Mouse (Mus musculus) kidney, adult 2 months (tissue): Measurements from ENCODE around the gene Sf3a2. TPM values are rescaled to one million over a fixed set of nuclear protein-coding genes. Genes with fewer than 3 reads are reported as not detected.
A peak's percentile ranks its signal among the peaks of the same experiment; 100 is the strongest.

ENCODE experiments used
- DNase-seq: peaks from one replicate; pipeline ENCODE4 v3.0.0; 2021
- H3K27ac ChIP-seq: fragments of 200-500 bp; 2 replicates; pipeline ENCODE4 v1.5.1; 2012; ENCODE audit warnings: low read depth, low read length, control low read depth, inconsistent platforms; ENCODE audit not compliant: insufficient read depth
- H3K27me3 ChIP-seq: fragments of 200-500 bp; replicated peaks from 2 replicates; pipeline ENCODE4 v1.6.1; 2012; ENCODE audit warnings: mild to moderate bottlenecking, moderate library complexity, low read length, inconsistent platforms; ENCODE audit not compliant: control insufficient read depth, insufficient read depth
- H3K36me3 ChIP-seq: fragments of 200-500 bp; 2 replicates; pipeline ENCODE4 v1.6.1; 2012; ENCODE audit warnings: mild to moderate bottlenecking, moderate library complexity, low read length, inconsistent platforms; ENCODE audit not compliant: control insufficient read depth, insufficient read depth
- H3K4me1 ChIP-seq: fragments of 200-500 bp; 2 replicates; pipeline ENCODE4 v1.6.1; 2011; ENCODE audit warnings: low read length; ENCODE audit not compliant: control insufficient read depth, insufficient read depth
- H3K4me3 ChIP-seq: fragments of 200-500 bp; 2 replicates; pipeline ENCODE4 v1.5.1; 2011; ENCODE audit warnings: mild to moderate bottlenecking, low read depth, low read length, control low read depth; ENCODE audit not compliant: insufficient read depth
- CTCF ChIP-seq: fragments of 200-500 bp; conservative IDR thresholded peaks from 2 replicates; pipeline ENCODE4 v1.5.1; 2011; ENCODE audit warnings: low read depth, mild to moderate bottlenecking, control low read depth, low read length, moderate library complexity, mixed read lengths; ENCODE audit not compliant: insufficient read depth, insufficient read length
- POLR2A ChIP-seq: fragments of 200-500 bp; IDR thresholded peaks from one replicate; pipeline ENCODE4 v1.6.1; 2011; ENCODE audit warnings: low read depth, low read length, control low read depth
- WGBS: fragments of 180-500 bp; shearing (Covaris S2); methylation state at CpG from one replicate; pipeline ENCODE4 v1.1.7; 2018; 5-methylcytosine and 5-hydroxymethylcytosine counted together
- polyA plus RNA-seq: library from polyadenylated mRNA; depleted of rRNA; stranded (reverse); fragments of >200 nt; gene quantifications from 2 replicates; pipeline ENCODE4 v1.2.3, GENCODE M21; 2012

Gene Sf3a2
- polyA plus RNA-seq, 1 experiment, result 23.1 TPM

DNA sequence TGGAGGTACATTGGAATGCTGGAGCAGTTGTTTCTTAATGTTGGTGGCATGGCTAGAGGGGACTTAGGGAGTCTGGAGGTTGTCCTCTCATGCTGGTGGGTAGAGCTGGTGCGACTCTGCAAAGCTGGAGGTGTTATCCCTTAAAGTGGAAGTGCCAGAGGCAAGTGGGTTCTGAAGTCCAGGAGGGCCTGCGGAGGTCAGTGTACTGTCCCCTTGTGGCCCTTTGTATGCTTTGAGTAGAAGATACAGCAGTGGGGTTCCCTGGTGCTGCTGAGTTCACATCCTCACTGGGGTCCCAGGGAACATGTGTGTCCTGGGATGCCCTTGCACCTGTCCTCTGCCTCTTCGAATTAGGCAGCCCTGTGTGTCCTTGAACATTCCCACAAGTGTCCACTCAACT is 41.9 kb upstream of the Sf3a2 start:
- Histone ChIP-seq H3K4me3 (peak overlapping the region; percentile 84), H3K27ac (no peak overlapping the region), H3K36me3 (no peaks in the 10 kb centered on the region), H3K27me3 (no peaks in the 10 kb centered on the region), H3K4me1 (peaks cover 46% of the 10 kb centered on the region)
- TF ChIP-seq CTCF (peak; percentile 31; the same call in 1 of the 2 replicates), POLR2A (no peak)
- WGBS, result 8% methylated on average over 3 of the region's 3 CpGs
- DNase-seq, result peak; percentile 30

DNA sequence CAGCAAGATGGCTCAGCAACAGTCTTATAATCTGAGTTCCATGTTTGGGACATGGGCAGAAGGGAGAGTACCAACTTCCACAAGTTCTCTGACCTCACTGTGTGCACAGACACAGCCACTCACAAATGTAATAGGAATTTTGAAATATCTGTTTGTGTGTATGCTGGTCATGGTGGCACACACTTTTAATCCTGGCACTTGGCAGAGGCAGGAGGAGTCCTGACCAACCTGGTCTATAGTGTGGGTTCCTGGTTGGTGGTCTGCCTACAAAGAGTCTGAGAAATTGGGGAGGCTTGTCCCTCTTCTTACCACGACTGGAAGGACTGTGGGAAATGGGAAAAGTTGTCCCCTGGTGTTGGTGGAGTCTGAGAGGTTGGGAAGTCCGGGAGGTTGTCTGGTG is 41.5 kb upstream of the Sf3a2 start:
- WGBS, result 41% methylated on average over 2 of the region's 2 CpGs
- Histone ChIP-seq H3K36me3 (no peaks in the 10 kb centered on the region), H3K4me3 (peak overlapping the region; percentile 84), H3K27me3 (no peaks in the 10 kb centered on the region), H3K4me1 (peaks cover 47% of the 10 kb centered on the region), H3K27ac (peak overlapping the region; percentile 24)
- TF ChIP-seq POLR2A (no peak), CTCF (no peak)
- no peak for DNase-seq

DNA sequence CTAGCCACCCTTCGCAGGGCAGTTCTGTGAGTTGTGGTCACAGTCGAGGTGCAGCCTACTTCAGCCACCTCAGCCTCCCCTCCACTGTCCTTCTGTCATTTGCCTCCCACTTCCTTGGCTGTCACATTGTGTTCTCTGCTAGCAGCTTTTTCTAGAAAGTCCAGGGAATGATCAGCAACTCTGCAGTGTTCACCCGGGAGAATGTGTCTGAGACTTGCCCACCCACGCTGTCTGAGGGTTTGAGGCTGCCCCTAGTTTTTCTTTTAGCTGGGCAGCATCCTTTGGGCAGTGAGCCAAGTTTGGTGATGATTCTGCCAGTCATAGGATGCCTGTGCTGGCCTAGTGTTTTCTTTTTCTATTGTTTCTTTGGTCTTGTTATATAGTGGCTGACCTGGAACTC is 41.0 kb upstream of the Sf3a2 start:
- 37% methylated on average over 4 of the region's 4 CpGs for WGBS
- 0 out of 2 replicates have a peak overlapping the region, but pooled peaks have one; percentile 5 for H3K4me3 ChIP-seq
- H3K27ac ChIP-seq, result peak overlapping the region; percentile 24; the same call in 1 of the 2 replicates
- no peak for TF ChIP-seq CTCF
- TF ChIP-seq POLR2A, result no peak
- H3K36me3 ChIP-seq, result no peaks in the 10 kb centered on the region
- no peaks in the 10 kb centered on the region for H3K27me3 ChIP-seq
- peaks cover 47% of the 10 kb centered on the region for H3K4me1 ChIP-seq
- DNase-seq, result no peak

DNA sequence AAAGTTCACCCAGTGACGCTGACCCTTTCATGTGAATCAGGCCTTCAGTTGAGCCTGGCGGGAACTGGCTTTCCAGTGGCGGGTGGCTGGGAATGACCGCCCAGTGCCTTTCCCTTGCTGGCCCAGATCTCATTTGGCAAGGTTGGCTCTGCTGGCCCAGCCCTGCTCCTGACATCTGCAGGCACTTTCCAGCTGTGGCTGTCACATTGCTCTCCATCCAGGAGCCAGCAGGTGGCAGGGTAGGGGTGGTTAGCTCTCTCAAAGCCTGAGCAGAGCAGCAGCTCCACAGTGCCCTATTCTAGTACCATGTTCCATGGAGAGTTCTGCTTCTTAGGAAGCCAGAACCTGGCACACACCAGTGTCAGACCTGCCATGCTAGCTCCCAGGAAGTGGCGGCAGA is 40.3 kb upstream of the Sf3a2 start:
- Histone ChIP-seq H3K4me3 (no peak overlapping the region), H3K27ac (no peak overlapping the region), H3K4me1 (peaks cover 42% of the 10 kb centered on the region), H3K36me3 (no peaks in the 10 kb centered on the region), H3K27me3 (no peaks in the 10 kb centered on the region)
- TF ChIP-seq POLR2A (no peak), CTCF (peak; percentile 80)
- 18% methylated on average over 5 of the region's 5 CpGs for WGBS
- DNase-seq, result peak; percentile 92

GRCm38 (mm10) chr10:80758651-80759050 is 39.3 kb upstream of the Sf3a2 start:
- WGBS, result 37% methylated on average over 7 of the region's 7 CpGs
- H3K36me3 ChIP-seq, result no peaks in the 10 kb centered on the region
- H3K4me1 ChIP-seq, result peaks cover 41% of the 10 kb centered on the region
- peak; percentile 18 for DNase-seq
- TF ChIP-seq POLR2A, result no peak
- TF ChIP-seq CTCF, result no peak
- H3K27ac ChIP-seq, result no peak overlapping the region
- no peak overlapping the region for H3K4me3 ChIP-seq
- H3K27me3 ChIP-seq, result no peaks in the 10 kb centered on the region

- Histone ChIP-seq H3K4me1 (peaks cover 40% of the 10 kb centered on the region), H3K36me3 (no peaks in the 10 kb centered on the region), H3K4me3 (no peak overlapping the region), H3K27ac (no peak overlapping the region), H3K27me3 (no peaks in the 10 kb centered on the region)
- TF ChIP-seq POLR2A (no peak), CTCF (no peak)
- 63% methylated on average over 4 of the region's 4 CpGs for WGBS
- peak; percentile 66 for DNase-seq
Measured at GRCm38 (mm10) chr10:80760596-80761524, 37.1 kb upstream of the Sf3a2 start.

DNA sequence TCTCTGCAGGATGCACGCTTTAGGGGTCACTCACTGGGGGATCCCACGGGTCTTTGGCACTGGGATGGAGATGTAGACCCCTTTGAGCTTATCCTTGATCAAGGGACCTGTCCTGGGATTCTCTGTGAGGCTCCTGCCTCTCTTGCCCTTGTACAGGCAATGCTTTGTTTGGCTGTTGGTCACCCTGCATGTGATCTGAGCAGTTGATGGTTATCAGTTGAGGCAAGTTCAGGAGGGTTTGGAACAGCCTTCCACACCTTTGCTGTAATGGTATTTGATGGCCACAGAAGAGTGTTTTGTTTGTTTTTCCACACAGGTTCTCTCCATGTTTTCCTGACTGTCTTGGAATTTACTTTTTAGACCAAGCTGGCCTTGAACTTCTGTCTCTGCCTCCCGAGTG is 36.2 kb upstream of the Sf3a2 start:
- H3K4me3 ChIP-seq, result no peak overlapping the region
- no peaks in the 10 kb centered on the region; the same call in 1 of the 2 replicates for H3K36me3 ChIP-seq
- DNase-seq, result no peak
- WGBS, result 36% methylated on average over 3 of the region's 3 CpGs
- H3K4me1 ChIP-seq, result peaks cover 31% of the 10 kb centered on the region
- H3K27ac ChIP-seq, result no peak overlapping the region
- no peaks in the 10 kb centered on the region for H3K27me3 ChIP-seq
- TF ChIP-seq CTCF (no peak), POLR2A (no peak)
